Mouse (Mus musculus) stomach, embryonic 16.5 days (tissue): ENCODE results near the gene Ccdc142. TPM values are rescaled to one million over a fixed set of nuclear protein-coding genes. Genes with fewer than 3 reads are reported as not detected.
A peak's percentile ranks its signal among the peaks of the same experiment; 100 is the strongest.

ENCODE experiments used
- ATAC-seq: fragments of 200-750 bp; cut with Nextera tagmentation; 2 replicates; pipeline ENCODE4 v1.8.0; 2017; ENCODE audit warnings: moderate number of reproducible peaks, moderate TSS enrichment; ENCODE audit not compliant: insufficient read depth, low FRiP score
- H3K27ac ChIP-seq: fragments of 300-500 bp; sonication (generic); 2 replicates; pipeline ENCODE4 v1.5.1; 2014; ENCODE audit warnings: low read length
- H3K27me3 ChIP-seq: fragments of 300-500 bp; sonication (generic); 2 replicates; pipeline ENCODE4 v1.6.1; 2014; ENCODE audit warnings: low read length, control low read depth, mixed read lengths; ENCODE audit not compliant: control insufficient read depth, insufficient read depth
- H3K36me3 ChIP-seq: fragments of 300-500 bp; sonication (generic); 2 replicates; pipeline ENCODE4 v1.6.1; 2014; ENCODE audit warnings: low read length; ENCODE audit not compliant: control insufficient read depth, insufficient read depth
- H3K4me1 ChIP-seq: fragments of 300-500 bp; sonication (generic); 2 replicates; pipeline ENCODE4 v1.6.1; 2014; ENCODE audit warnings: low read length, control low read depth, mixed read lengths; ENCODE audit not compliant: control insufficient read depth, insufficient read depth
- H3K4me2 ChIP-seq: fragments of 300-500 bp; sonication (generic); 2 replicates; pipeline ENCODE4 v1.6.1; 2014; ENCODE audit warnings: low read depth, low read length, mixed read lengths
- H3K4me3 ChIP-seq: fragments of 300-500 bp; sonication (generic); replicated peaks from 2 replicates; pipeline ENCODE4 v1.5.1; 2014; ENCODE audit warnings: mild to moderate bottlenecking, low read length
- H3K9ac ChIP-seq: fragments of 300-500 bp; sonication (generic); 2 replicates; pipeline ENCODE4 v1.6.1; 2014; ENCODE audit warnings: low read length
- H3K9me3 ChIP-seq: fragments of 300-500 bp; sonication (generic); replicated peaks from 2 replicates; pipeline ENCODE4 v1.6.1; 2016; ENCODE audit warnings: low read length, control low read depth; ENCODE audit not compliant: control insufficient read depth
- WGBS: fragments of 180-500 bp; shearing (Covaris S2); extraction: QIAGEN DNeasy Blood & Tissue Kit; methylation state at CpG from one replicate; pipeline ENCODE4 v1.1.7; 2014; 5-methylcytosine and 5-hydroxymethylcytosine counted together
- polyA plus RNA-seq: library from polyadenylated mRNA; unstranded; fragments of >200 nt; fragmentation: Nextera tagmentation; extraction: Ambion mirVana; gene quantifications from 2 replicates; pipeline ENCODE4 v1.2.1, GENCODE M21; 2015

Ccdc142 gene
- polyA plus RNA-seq, 1 experiment from 2014 or later: 1.5 TPM

- peak overlapping the region; percentile 28 for H3K4me3 ChIP-seq
- ATAC-seq: no peak
- 9% methylated on average over 8 of the region's 8 CpGs for WGBS
- H3K36me3 ChIP-seq: no peaks in the 10 kb centered on the region
- H3K27ac ChIP-seq: no peak overlapping the region
- H3K4me1 ChIP-seq: peaks cover 11% of the 10 kb centered on the region
- H3K4me2 ChIP-seq: no peak overlapping the region; the same call in 1 of the 2 replicates
- peaks cover 96% of the 10 kb centered on the region for H3K27me3 ChIP-seq
- H3K9ac ChIP-seq: no peak overlapping the region
- no peaks in the 10 kb centered on the region for H3K9me3 ChIP-seq
These were observed 33.2 kb upstream of the Ccdc142 start for GRCm38 (mm10) chr6:83068221-83068620.

GRCm38 (mm10) chr6:83068706-83069487 lies 32.5 kb upstream of the Ccdc142 start:
- H3K9me3 ChIP-seq: no peaks in the 10 kb centered on the region
- WGBS: 1% methylated on average over 81 of the region's 81 CpGs
- no peak overlapping the region; the same call in 1 of the 2 replicates for H3K9ac ChIP-seq
- peaks cover 95% of the 10 kb centered on the region for H3K27me3 ChIP-seq
- H3K4me2 ChIP-seq: peak overlapping the region; percentile 40
- no peak overlapping the region for H3K27ac ChIP-seq
- H3K36me3 ChIP-seq: no peaks in the 10 kb centered on the region
- peak overlapping the region; percentile 28 for H3K4me3 ChIP-seq
- ATAC-seq: no peak
- H3K4me1 ChIP-seq: peaks cover 11% of the 10 kb centered on the region

- Histone ChIP-seq H3K9ac (peak overlapping the region; percentile 39; the same call in 1 of the 2 replicates), H3K36me3 (no peaks in the 10 kb centered on the region), H3K4me2 (peak overlapping the region; percentile 11; the same call in 1 of the 2 replicates), H3K4me3 (peak overlapping the region; percentile 28), H3K27me3 (peaks cover 95% of the 10 kb centered on the region), H3K4me1 (peaks cover 11% of the 10 kb centered on the region), H3K9me3 (no peaks in the 10 kb centered on the region), H3K27ac (no peak overlapping the region)
- under 1% methylated on average over 69 of the region's 69 CpGs for WGBS
- peak; percentile 22; the same call in 1 of the 2 replicates for ATAC-seq
These were observed 31.7 kb upstream of the Ccdc142 start for GRCm38 (mm10) chr6:83069488-83070246.

GRCm38 (mm10) chr6:83070247-83070310 lies 31.3 kb upstream of the Ccdc142 start, which contains the start of gene Tlx2:
Gene Tlx2 (minus strand): TSS chr6:83070293.
- Histone ChIP-seq H3K4me2 (peak within 1 kb of the TSS; percentile 40; the same call in 1 of the 2 replicates), H3K27ac (no peak within 1 kb of the TSS), H3K4me1 (peaks cover 11% of the 10 kb centered on the region), H3K9ac (peak within 1 kb of the TSS; percentile 39; the same call in 1 of the 2 replicates), H3K9me3 (no peaks in the 10 kb centered on the region), H3K36me3 (no peaks in the 10 kb centered on the region), H3K27me3 (peaks cover 95% of the 10 kb centered on the region), H3K4me3 (peak within 1 kb of the TSS; percentile 28)
- ATAC-seq: no peak
- 2% methylated on average over 10 of the region's 10 CpGs for WGBS

GRCm38 (mm10) chr6:83070311-83071219 lies 30.8 kb upstream of the Ccdc142 start:
- ATAC-seq: peak; percentile 22; the same call in 1 of the 2 replicates
- H3K9me3 ChIP-seq: no peaks in the 10 kb centered on the region
- no peak overlapping the region for H3K9ac ChIP-seq
- H3K36me3 ChIP-seq: no peaks in the 10 kb centered on the region
- no peak overlapping the region for H3K27ac ChIP-seq
- H3K4me3 ChIP-seq: peak overlapping the region; percentile 28
- H3K27me3 ChIP-seq: peaks cover 94% of the 10 kb centered on the region
- H3K4me2 ChIP-seq: peak overlapping the region; percentile 11; the same call in 1 of the 2 replicates
- H3K4me1 ChIP-seq: peaks cover 11% of the 10 kb centered on the region
- 2% methylated on average over 58 of the region's 58 CpGs for WGBS

GRCm38 (mm10) chr6:83071220-83071619 lies 30.2 kb upstream of the Ccdc142 start:
- Histone ChIP-seq H3K4me3 (peak overlapping the region; percentile 28), H3K9ac (no peak overlapping the region), H3K27ac (no peak overlapping the region), H3K36me3 (no peaks in the 10 kb centered on the region), H3K4me2 (no peak overlapping the region; the same call in 1 of the 2 replicates), H3K9me3 (no peaks in the 10 kb centered on the region), H3K27me3 (peaks cover 92% of the 10 kb centered on the region), H3K4me1 (peaks cover 11% of the 10 kb centered on the region)
- WGBS: under 1% methylated on average over 22 of the region's 24 CpGs
- ATAC-seq: peak; percentile 46; the same call in 1 of the 2 replicates

GRCm38 (mm10) chr6:83074979-83075378 lies 26.4 kb upstream of the Ccdc142 start:
- H3K27me3 ChIP-seq: peaks cover 61% of the 10 kb centered on the region
- no peaks in the 10 kb centered on the region for H3K9me3 ChIP-seq
- 17% methylated on average over 2 of the region's 2 CpGs for WGBS

GRCm38 (mm10) chr6:83077630-83078323 lies 23.6 kb upstream of the Ccdc142 start, which contains the start of gene Pcgf1:
Gene Pcgf1 (plus strand): TSS chr6:83077869.
- ATAC-seq: peak; percentile 41
- 0 out of 2 replicates have a peak, but pooled peaks cover 6% of the 10 kb centered on the region for H3K36me3 ChIP-seq
- peak within 1 kb of the TSS; percentile 84 for H3K27ac ChIP-seq
- peak within 1 kb of the TSS; percentile 86 for H3K9ac ChIP-seq
- peak within 1 kb of the TSS; percentile 97 for H3K4me2 ChIP-seq
- WGBS: under 1% methylated on average over 54 of the region's 54 CpGs
- no peaks in the 10 kb centered on the region for H3K9me3 ChIP-seq
- H3K4me3 ChIP-seq: peak within 1 kb of the TSS; percentile 85
- H3K27me3 ChIP-seq: peaks cover 41% of the 10 kb centered on the region
- peaks cover 10% of the 10 kb centered on the region; the same call in 1 of the 2 replicates for H3K4me1 ChIP-seq

More at GRCm38 (mm10) chr6:83074979-83075378, 26.4 kb upstream of the Ccdc142 start:
- Histone ChIP-seq H3K36me3 (no peaks in the 10 kb centered on the region), H3K27ac (no peak overlapping the region), H3K9ac (no peak overlapping the region), H3K4me1 (peaks cover 16% of the 10 kb centered on the region), H3K4me3 (no peak overlapping the region), H3K4me2 (no peak overlapping the region)
- ATAC-seq: no peak
